Mouse (Mus musculus) heart, postnatal 10 days (tissue): ENCODE results near the gene Neu4. TPM values are rescaled to one million over a fixed set of nuclear protein-coding genes. Genes with fewer than 3 reads are reported as not detected.
"Not testable (repeated sequence)": the region's sequence is repeated elsewhere in the genome, so short reads cannot be mapped to it uniquely, and the experiment has no call there.

Experiments used
- DNase-seq, 2 experiments: peaks; one replicate each; pipeline ENCODE4 v3.0.0; 2021
- intact Hi-C: fragments of 180-260 bp; cut with DNase I; formaldehyde crosslinking; loops from one replicate; pipeline ENCODE4 v1.15.1; 2025
- total RNA-seq, 2 experiments: library from RNA; stranded (reverse); gene quantifications; 2 replicates each; pipeline ENCODE4 v1.2.3; 2021

Gene Neu4
- not detected for total RNA-seq

GRCm38 (mm10) chr1:94020151-94020550 is at the start of gene Neu4:
Gene Neu4 (plus strand): TSS chr1:94020451.
- intact Hi-C loops = no loop called here

DNA sequence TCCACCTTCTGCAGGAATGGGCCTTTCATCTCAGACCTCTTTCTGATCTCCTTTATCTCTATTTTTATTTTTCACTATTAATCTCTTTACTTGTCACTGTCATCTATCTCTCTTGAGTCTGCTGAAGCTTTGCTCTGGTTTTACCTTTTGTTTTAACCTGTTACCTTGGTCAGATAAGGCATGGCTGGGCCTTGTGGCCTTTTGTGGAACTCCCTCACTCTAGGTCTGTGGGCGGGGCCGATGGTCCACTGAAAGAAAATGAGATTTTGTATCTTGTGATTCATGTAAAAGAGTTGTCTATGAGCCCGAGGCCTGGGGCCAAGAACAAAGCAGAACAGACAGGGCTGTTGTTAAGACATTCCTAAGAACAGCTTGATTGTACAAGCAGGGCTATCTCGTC is 49.5 kb upstream of the Neu4 start:
- intact Hi-C loops = not testable (repeated sequence)

More at GRCm38 (mm10) chr1:94020151-94020550, at the start of gene Neu4:
- DNase-seq = no peak

DNA sequence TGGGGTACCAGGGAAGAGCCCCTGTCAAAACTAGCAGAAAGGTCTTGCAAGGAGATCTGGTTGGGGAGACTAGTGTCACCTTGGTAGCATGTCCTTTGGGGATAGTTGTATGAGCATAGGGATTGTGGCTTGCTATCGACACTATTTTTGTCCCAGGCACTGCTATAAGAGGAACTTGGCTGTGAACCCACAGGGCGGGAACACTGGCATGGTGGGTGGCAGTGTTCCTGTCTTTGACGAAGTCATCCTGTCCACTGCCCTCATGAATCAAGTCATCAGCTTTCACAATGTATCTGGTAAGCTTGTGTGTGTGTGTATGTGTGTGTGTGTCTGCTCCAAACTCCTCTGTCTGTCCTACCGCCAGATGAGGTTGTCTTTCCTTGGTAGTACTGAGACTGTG is 44.5 kb upstream of the Neu4 start:
- intact Hi-C loops, DNase-seq: not testable (repeated sequence)

More for the DNA sequence above, 49.5 kb upstream of the Neu4 start:
- DNase-seq = not testable (repeated sequence)

DNA sequence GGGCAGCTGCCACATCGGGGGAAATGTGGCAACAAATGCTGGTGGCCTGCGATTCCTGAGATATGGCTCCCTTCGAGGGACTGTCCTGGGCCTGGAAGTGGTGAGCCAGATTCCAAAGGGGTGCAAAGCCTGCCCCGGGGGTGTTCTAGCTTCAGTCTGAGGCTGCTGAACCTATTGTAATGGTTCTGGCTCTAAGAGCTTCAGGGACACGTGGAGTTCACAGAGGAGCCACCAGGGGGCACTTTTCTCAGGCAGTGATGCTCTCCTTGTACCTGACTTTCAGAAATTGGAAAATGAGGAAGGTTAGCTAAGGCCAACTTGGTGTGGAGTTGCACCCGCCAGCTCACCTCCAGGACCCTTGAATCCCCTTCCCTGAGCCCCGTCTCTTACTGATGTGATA is 42.0 kb upstream of the Neu4 start:
- DNase-seq, intact Hi-C loops: not testable (repeated sequence)

GRCm38 (mm10) chr1:93980932-93981331 is 39.3 kb upstream of the Neu4 start:
- DNase-seq, intact Hi-C loops: not testable (repeated sequence)

GRCm38 (mm10) chr1:93986167-93986566 is 34.1 kb upstream of the Neu4 start:
- no peak for DNase-seq
- intact Hi-C loops = loop anchor here (5.0 kb wide), 1 partner anchor 91 kb away; no protein-coding TSS in a partner anchor

DNA sequence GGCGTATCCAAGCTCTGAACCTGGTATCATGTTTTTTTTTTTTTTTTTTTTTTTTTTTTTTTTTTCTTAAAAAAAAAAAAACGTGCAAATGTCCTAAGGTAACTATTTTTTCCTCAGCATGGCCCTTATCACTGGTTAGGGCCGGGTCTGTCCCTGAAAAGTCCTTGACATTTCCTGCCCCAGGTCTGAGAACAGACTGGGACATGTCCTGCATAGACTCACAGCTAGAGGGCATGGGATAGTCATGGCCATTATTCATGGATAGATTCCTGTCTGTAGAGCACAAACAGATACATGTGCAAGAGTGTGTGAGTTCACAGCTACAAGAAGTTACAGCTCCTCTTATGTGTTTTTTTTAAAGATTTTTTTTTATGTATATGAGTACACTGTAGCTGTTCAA is 31.5 kb upstream of the Neu4 start:
- intact Hi-C loops = loop anchor here (5.0 kb wide), 1 partner anchor 89 kb away; no protein-coding TSS in a partner anchor
- no peak for DNase-seq

GRCm38 (mm10) chr1:93990209-93990608 is 30.0 kb upstream of the Neu4 start, which contains the start of gene Gal3st2c:
Gene Gal3st2c (plus strand): TSS chr1:93990509.
- DNase-seq, intact Hi-C loops: not testable (repeated sequence)

DNA sequence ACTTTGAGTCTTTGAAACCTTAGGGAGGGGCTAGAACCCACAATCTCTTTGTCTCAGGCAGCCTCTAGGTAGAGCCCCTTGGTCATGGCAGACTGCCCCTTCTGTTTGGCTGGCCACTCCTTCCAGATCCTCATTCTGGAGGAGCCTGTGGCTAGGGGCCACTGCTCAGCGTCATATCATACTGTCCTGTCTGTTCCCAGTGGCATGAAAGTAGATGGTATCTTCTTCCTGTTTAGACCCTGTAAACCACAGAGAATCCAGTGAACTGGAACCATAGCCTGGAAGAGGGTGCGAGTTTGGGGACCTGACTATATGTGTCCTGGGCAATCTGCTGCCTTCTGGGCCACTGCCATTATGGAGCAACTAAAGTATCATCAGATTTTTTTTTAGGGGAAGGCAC is 29.2 kb upstream of the Neu4 start:
- intact Hi-C loops, DNase-seq: not testable (repeated sequence)

DNA sequence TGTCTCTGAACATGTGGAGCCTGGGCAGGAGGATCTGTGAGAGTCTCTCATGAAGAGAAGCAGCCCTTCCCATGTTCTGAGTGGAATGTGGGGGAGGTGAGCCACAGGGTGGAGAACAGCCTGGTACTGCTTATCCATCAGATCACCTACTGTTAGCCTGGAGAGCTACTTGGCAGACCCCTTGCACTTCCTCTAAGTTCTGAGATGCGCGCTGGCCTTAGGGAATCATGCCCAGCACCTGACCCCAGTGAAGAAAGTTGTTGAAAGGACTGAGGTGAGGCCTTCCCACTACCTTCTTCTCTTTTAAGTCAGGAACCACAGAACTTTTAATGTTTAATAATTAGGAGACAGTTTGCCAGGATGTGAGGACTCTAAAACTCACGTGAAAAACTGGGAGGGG is 28.8 kb upstream of the Neu4 start:
- intact Hi-C loops = not testable (repeated sequence)

GRCm38 (mm10) chr1:94001023-94001422 is 19.2 kb upstream of the Neu4 start:
- DNase-seq = no peak
- intact Hi-C loops = no loop called here

More for the DNA sequence above, 28.8 kb upstream of the Neu4 start:
- DNase-seq = not testable (repeated sequence)

GRCm38 (mm10) chr1:94005954-94006506 is 14.2 kb upstream of the Neu4 start:
- intact Hi-C loops, DNase-seq: not testable (repeated sequence)

- intact Hi-C loops, DNase-seq: not testable (repeated sequence)
These were observed 11.4 kb upstream of the Neu4 start for GRCm38 (mm10) chr1:94008826-94009225.

- no peak for DNase-seq
- intact Hi-C loops = no loop called here
These were observed 8.6 kb upstream of the Neu4 start for GRCm38 (mm10) chr1:94011643-94012042.

DNA sequence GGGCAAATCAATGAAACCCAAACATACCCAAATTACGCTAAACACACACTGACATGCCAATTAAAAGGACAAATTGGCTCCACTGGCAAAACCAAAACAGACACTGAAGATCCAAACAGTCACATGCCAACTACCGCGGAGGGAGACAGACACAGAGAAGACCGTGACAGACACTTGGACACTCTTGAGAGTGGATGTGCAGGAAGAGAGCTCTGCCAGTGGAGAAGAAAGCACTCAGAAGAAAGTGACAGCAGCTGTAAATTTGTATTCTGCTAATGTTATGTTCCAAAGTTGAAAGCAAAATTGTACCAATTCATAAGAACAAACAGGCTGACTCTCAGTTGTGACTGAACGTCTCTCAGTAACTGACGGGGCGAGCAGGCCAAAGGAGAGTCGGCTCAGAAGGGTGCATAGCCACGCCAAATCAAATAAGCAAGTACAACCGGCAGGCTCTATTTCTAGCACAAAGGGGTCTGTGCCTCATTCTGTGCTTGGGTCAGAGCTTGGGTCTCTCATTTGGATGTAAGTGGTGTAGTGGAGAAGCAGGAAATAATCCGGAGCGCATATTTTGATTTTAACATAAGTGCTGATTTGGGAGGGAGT is 7.4 kb downstream of the Neu4 start:
- no peak for DNase-seq
- intact Hi-C loops = no loop called here

DNA sequence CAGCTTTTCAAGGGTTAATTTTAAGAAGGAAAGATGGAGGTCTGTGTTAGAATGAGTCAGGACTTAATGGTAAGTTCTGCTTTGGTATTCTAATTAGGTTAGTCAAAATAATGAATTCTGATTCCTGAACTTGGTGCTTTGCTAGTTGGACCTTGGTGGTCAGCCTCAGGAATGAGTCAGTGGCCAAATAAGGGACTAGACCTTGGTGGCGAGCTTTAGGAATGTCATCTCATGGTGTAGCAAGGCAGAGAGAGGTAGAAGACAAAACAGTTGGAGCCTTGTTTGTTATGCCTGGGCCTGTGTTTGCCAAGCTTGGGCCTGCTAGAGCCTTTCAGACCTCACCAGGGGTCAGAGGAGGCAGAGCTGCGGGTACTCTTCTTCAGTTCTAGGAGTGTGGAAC is 8.5 kb downstream of the Neu4 start:
- intact Hi-C loops = no loop called here
- DNase-seq = no peak

- intact Hi-C loops = no loop called here
- no peak for DNase-seq
These were observed 12.9 kb downstream of the Neu4 start for GRCm38 (mm10) chr1:94033075-94033602.

- DNase-seq = peak; percentile 90 to 92
- intact Hi-C loops = loop anchor here (1.0 kb wide), 1 partner anchor 44 kb away; no protein-coding TSS in a partner anchor
These were observed 14.9 kb downstream of the Neu4 start for GRCm38 (mm10) chr1:94034984-94035743.

DNA sequence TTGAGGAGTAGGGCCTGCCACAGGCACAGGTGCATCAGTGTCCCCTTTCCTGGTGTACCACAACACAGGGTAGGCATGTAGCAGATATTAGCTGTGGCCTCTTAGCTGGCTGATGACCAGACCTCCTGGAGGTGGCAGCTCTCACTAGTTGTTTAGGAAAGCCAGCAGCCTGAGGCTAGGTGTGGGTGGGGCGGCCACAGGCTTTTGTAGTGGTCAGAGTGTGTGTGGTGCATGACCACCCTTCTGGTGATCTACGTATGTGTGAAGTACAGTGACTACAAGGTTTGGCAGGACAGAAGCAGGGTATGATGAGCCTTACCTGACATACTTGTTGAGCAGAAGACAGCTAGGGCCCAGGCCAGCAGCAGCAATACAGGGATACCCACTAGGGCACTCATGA is 20.1 kb downstream of the Neu4 start:
- intact Hi-C loops = no loop called here

GRCm38 (mm10) chr1:94045559-94045958 is 25.3 kb downstream of the Neu4 start:
- no peak for DNase-seq
- intact Hi-C loops = no loop called here

More for the DNA sequence above, 20.1 kb downstream of the Neu4 start:
- no peak for DNase-seq

DNA sequence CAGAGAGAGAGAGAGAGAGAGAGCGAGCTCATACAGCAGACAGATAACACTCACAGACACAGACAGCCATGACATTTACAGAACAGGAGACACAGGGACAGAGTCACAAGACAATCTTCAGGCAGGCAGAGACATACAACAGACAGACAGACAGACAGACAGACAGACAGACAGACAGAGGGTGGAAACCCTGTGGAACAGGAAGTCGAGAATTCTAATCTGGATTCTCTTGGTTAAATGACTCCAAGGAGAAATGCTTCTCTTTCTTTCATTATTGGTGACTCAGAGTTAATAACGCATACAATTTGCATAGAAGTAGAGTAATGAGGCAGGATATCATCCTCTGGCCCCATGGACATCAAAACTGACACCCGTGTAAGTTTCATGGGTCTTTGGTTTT is 26.3 kb downstream of the Neu4 start:
- intact Hi-C loops = no loop called here
- no peak for DNase-seq
